17 mouse cellular contexts compared by ENCODE assay signal in genomic region chr11:90117664-90118295, GRCm38 (mm10).
DNase-seq lines count a peak whose midpoint lies in the region; ATAC-seq lines count a peak whose summit lies in the region.
"Had no signal": no experiment of that assay in that cellular context is flagged by ENCODE, and none has a peak within 500 bp of the region (broad histone marks: within the 10 kb centered on the region; RNA-seq: fewer than 3 reads in every experiment).

No protein-coding gene starts in this region.

- DNase-seq in embryonic facial prominence, embryonic 10.5 days (ENCODE audit: low spot score), result no peak
- no peak for DNase-seq in heart, postnatal 14 days
- DNase-seq in midbrain, embryonic 11.5 days (ENCODE audit: low spot score, missing footprints), result peak; percentile 81
- DNase-seq in spleen, postnatal 10 days (ENCODE audit: low spot score in 2 of 2), result no peak
- DNase-seq: adrenal gland, postnatal 10 days; cerebellum, adult 9-10 months; gastrocnemius, postnatal 25 days; kidney, postnatal 14 days; right cerebral cortex, adult 18-20 months; spleen, adult 18-20 months; thymus, postnatal 4 days had no signal

- ATAC-seq in embryonic facial prominence, embryonic 13.5 days (ENCODE audit: insufficient number of reproducible peaks, insufficient read depth, low FRiP score, low TSS enrichment, low read depth), result no peak
- ATAC-seq in heart, embryonic 16.5 days (replicated peaks; ENCODE audit: extremely low read depth, insufficient read depth, low FRiP score), result no peak
- ATAC-seq in midbrain, embryonic 11.5 days (ENCODE audit: low FRiP score), result no peak
- ATAC-seq in midbrain, embryonic 13.5 days, result no peak
- peak; percentile 57; the same call in 1 of the 2 replicates for ATAC-seq in stomach, embryonic 16.5 days (ENCODE audit: insufficient read depth, low FRiP score)
- ATAC-seq: midbrain, embryonic 15.5 days had no signal

- no peaks in the 10 kb centered on the region for H3K9me3 ChIP-seq in embryonic facial prominence, embryonic 13.5 days
- no peaks in the 10 kb centered on the region for H3K9me3 ChIP-seq in embryonic facial prominence, embryonic 10.5 days
- no peaks in the 10 kb centered on the region for H3K9me3 ChIP-seq in heart, embryonic 16.5 days (replicated peaks; ENCODE audit: control insufficient read depth, low read length)
- no peaks in the 10 kb centered on the region for H3K9me3 ChIP-seq in midbrain, embryonic 11.5 days (ENCODE audit: control insufficient read depth, low read length)
- H3K9me3 ChIP-seq in midbrain, embryonic 13.5 days, result no peaks in the 10 kb centered on the region
- no peaks in the 10 kb centered on the region for H3K9me3 ChIP-seq in stomach, embryonic 16.5 days (replicated peaks; ENCODE audit: control insufficient read depth, low read length)
- H3K9me3 ChIP-seq: hindbrain, embryonic 13.5 days; midbrain, embryonic 15.5 days had no signal

- no peak overlapping the region for H3K27ac ChIP-seq in embryonic facial prominence, embryonic 13.5 days
- no peak overlapping the region for H3K27ac ChIP-seq in embryonic facial prominence, embryonic 10.5 days (replicated peaks)
- H3K27ac ChIP-seq in heart, embryonic 16.5 days (ENCODE audit: low read length), result peak overlapping the region; percentile 30
- H3K27ac ChIP-seq in midbrain, embryonic 11.5 days (ENCODE audit: low read depth, low read length), result no peak overlapping the region
- no peak overlapping the region for H3K27ac ChIP-seq in midbrain, embryonic 13.5 days
- H3K27ac ChIP-seq in stomach, embryonic 16.5 days (ENCODE audit: low read length), result peak overlapping the region; percentile 84
- H3K27ac ChIP-seq: hindbrain, embryonic 13.5 days; midbrain, embryonic 15.5 days had no signal

- H3K36me3 ChIP-seq in embryonic facial prominence, embryonic 13.5 days, result no peaks in the 10 kb centered on the region
- H3K36me3 ChIP-seq in embryonic facial prominence, embryonic 10.5 days (replicated peaks), result no peaks in the 10 kb centered on the region
- H3K36me3 ChIP-seq in heart, embryonic 16.5 days (ENCODE audit: control insufficient read depth, insufficient read depth), result no peaks in the 10 kb centered on the region
- no peaks in the 10 kb centered on the region for H3K36me3 ChIP-seq in midbrain, embryonic 11.5 days (ENCODE audit: control insufficient read depth, insufficient read depth, low read length)
- no peaks in the 10 kb centered on the region for H3K36me3 ChIP-seq in midbrain, embryonic 13.5 days
- no peaks in the 10 kb centered on the region for H3K36me3 ChIP-seq in stomach, embryonic 16.5 days (ENCODE audit: control insufficient read depth, insufficient read depth, low read length)
- H3K36me3 ChIP-seq: hindbrain, embryonic 13.5 days; midbrain, embryonic 15.5 days had no signal

- H3K4me1 ChIP-seq in embryonic facial prominence, embryonic 13.5 days, result peaks cover 13% of the 10 kb centered on the region
- peaks cover 19% of the 10 kb centered on the region for H3K4me1 ChIP-seq in embryonic facial prominence, embryonic 10.5 days
- H3K4me1 ChIP-seq in heart, embryonic 16.5 days (ENCODE audit: control insufficient read depth, insufficient read depth, low read length), result no peaks in the 10 kb centered on the region
- peaks cover 7% of the 10 kb centered on the region; the same call in 1 of the 2 replicates for H3K4me1 ChIP-seq in midbrain, embryonic 11.5 days (ENCODE audit: control insufficient read depth, insufficient read depth, low read length)
- H3K4me1 ChIP-seq in midbrain, embryonic 13.5 days (replicated peaks), result peaks cover 11% of the 10 kb centered on the region
- 0 out of 2 replicates have a peak, but pooled peaks cover 3% of the 10 kb centered on the region for H3K4me1 ChIP-seq in stomach, embryonic 16.5 days (ENCODE audit: control insufficient read depth, insufficient read depth, low read length)
- H3K4me1 ChIP-seq: hindbrain, embryonic 13.5 days had no signal

- 58% methylated on average over 5 of the region's 5 CpGs for WGBS in embryonic facial prominence, embryonic 13.5 days
- 55% methylated on average over 5 of the region's 5 CpGs for WGBS in embryonic facial prominence, embryonic 10.5 days
- WGBS in heart, embryonic 16.5 days, result 49% methylated on average over 5 of the region's 5 CpGs
- WGBS in midbrain, embryonic 11.5 days, result 72% methylated on average over 5 of the region's 5 CpGs
- WGBS in midbrain, embryonic 13.5 days, result 74% methylated on average over 5 of the region's 5 CpGs
- 36% methylated on average over 5 of the region's 5 CpGs for WGBS in stomach, embryonic 16.5 days

- no peak overlapping the region for H3K4me3 ChIP-seq in embryonic facial prominence, embryonic 13.5 days
- H3K4me3 ChIP-seq in embryonic facial prominence, embryonic 10.5 days, result no peak overlapping the region
- H3K4me3 ChIP-seq in heart, embryonic 16.5 days (ENCODE audit: low read length), result no peak overlapping the region
- H3K4me3 ChIP-seq in midbrain, embryonic 11.5 days (ENCODE audit: low read depth, low read length), result no peak overlapping the region
- no peak overlapping the region for H3K4me3 ChIP-seq in midbrain, embryonic 13.5 days (replicated peaks)
- H3K4me3 ChIP-seq in stomach, embryonic 16.5 days (replicated peaks; ENCODE audit: low read length), result no peak overlapping the region
- H3K4me3 ChIP-seq: hindbrain, embryonic 13.5 days; midbrain, embryonic 15.5 days had no signal

- no peaks in the 10 kb centered on the region for H3K27me3 ChIP-seq in embryonic facial prominence, embryonic 13.5 days
- H3K27me3 ChIP-seq in embryonic facial prominence, embryonic 10.5 days (replicated peaks; ENCODE audit: low read depth, poor library complexity, severe bottlenecking), result no peaks in the 10 kb centered on the region
- no peaks in the 10 kb centered on the region for H3K27me3 ChIP-seq in heart, embryonic 16.5 days (ENCODE audit: control insufficient read depth, insufficient read depth, low read length)
- no peaks in the 10 kb centered on the region for H3K27me3 ChIP-seq in midbrain, embryonic 11.5 days (ENCODE audit: control insufficient read depth, insufficient read depth, low read length)
- H3K27me3 ChIP-seq in midbrain, embryonic 13.5 days, result peaks cover 10% of the 10 kb centered on the region; the same call in 1 of the 2 replicates
- no peaks in the 10 kb centered on the region for H3K27me3 ChIP-seq in stomach, embryonic 16.5 days (ENCODE audit: control insufficient read depth, insufficient read depth, low read length)
- H3K27me3 ChIP-seq: hindbrain, embryonic 13.5 days had no signal

- H3K4me2 ChIP-seq in embryonic facial prominence, embryonic 13.5 days, result peak overlapping the region; percentile 41; the same call in 1 of the 2 replicates
- H3K4me2 ChIP-seq in heart, embryonic 16.5 days (ENCODE audit: low read depth, low read length), result no peak overlapping the region
- H3K4me2 ChIP-seq in midbrain, embryonic 11.5 days, result no peak overlapping the region
- no peak overlapping the region for H3K4me2 ChIP-seq in midbrain, embryonic 13.5 days (replicated peaks)
- H3K4me2 ChIP-seq in stomach, embryonic 16.5 days (ENCODE audit: low read depth, low read length), result peak overlapping the region; percentile 25
- H3K4me2 ChIP-seq: hindbrain, embryonic 13.5 days; midbrain, embryonic 15.5 days had no signal

- intact Hi-C loops in heart, postnatal 14 days (cut with DNase I), result no loop called here

- H3K9ac ChIP-seq in embryonic facial prominence, embryonic 13.5 days, result no peak overlapping the region; the same call in 1 of the 2 replicates
- H3K9ac ChIP-seq in heart, embryonic 16.5 days (ENCODE audit: low read length), result no peak overlapping the region
- no peak overlapping the region for H3K9ac ChIP-seq in midbrain, embryonic 11.5 days (ENCODE audit: low read length)
- no peak overlapping the region for H3K9ac ChIP-seq in midbrain, embryonic 13.5 days (replicated peaks)
- no peak overlapping the region for H3K9ac ChIP-seq in stomach, embryonic 16.5 days (ENCODE audit: low read length)
- H3K9ac ChIP-seq: hindbrain, embryonic 13.5 days; midbrain, embryonic 15.5 days had no signal

Comparison
In these comparisons a context has a peak if more than half of its experiments do, and no peak if none do; other contexts are left out.
1. H3K27ac ChIP-seq: peak in heart, embryonic 16.5 days (single experiment) and stomach, embryonic 16.5 days (single experiment); none in embryonic facial prominence, embryonic 13.5 days (single experiment), embryonic facial prominence, embryonic 10.5 days (single experiment), midbrain, embryonic 11.5 days (single experiment) and midbrain, embryonic 13.5 days (single experiment).
2. H3K4me2 ChIP-seq: peak in embryonic facial prominence, embryonic 13.5 days (single experiment) and stomach, embryonic 16.5 days (single experiment); none in heart, embryonic 16.5 days (single experiment), midbrain, embryonic 11.5 days (single experiment) and midbrain, embryonic 13.5 days (single experiment).